14 mouse cellular contexts compared by ENCODE assay signal in genomic region chr12:111333020-111333605, GRCm38 (mm10). TPM values are rescaled to one million over a fixed set of nuclear protein-coding genes. Genes with fewer than 3 reads are reported as not detected.
DNase-seq lines count a peak whose midpoint lies in the region; ATAC-seq and TF ChIP-seq lines count a peak whose summit lies in the region.
"Had no signal": no experiment of that assay in that cellular context is flagged by ENCODE, and none has a peak within 500 bp of the region (broad histone marks: within the 10 kb centered on the region; RNA-seq: fewer than 3 reads in every experiment).

No protein-coding gene starts in this region.

- intact Hi-C loops in gastrocnemius, postnatal 14 days (cut with DNase I; ENCODE audit: low total_unique reads), result no loop called here
- intact Hi-C loops in left cerebral cortex, postnatal 4 days (cut with DNase I), result no loop called here
- intact Hi-C loops in left cerebral cortex, postnatal 10 days (cut with DNase I), result loop anchor here (5.0 kb wide), 1 partner anchor 44 kb away; the partner anchor contains the start of gene Cdc42bpb

- no peaks in the 10 kb centered on the region for H3K9me3 ChIP-seq in embryonic facial prominence, embryonic 15.5 days (replicated peaks)
- H3K9me3 ChIP-seq: liver, embryonic 15.5 days had no signal

- no peak overlapping the region for H3K9ac ChIP-seq in embryonic facial prominence, embryonic 15.5 days
- H3K9ac ChIP-seq: liver, embryonic 15.5 days had no signal

- H3K27ac ChIP-seq in cerebellum, adult 2 months (ENCODE audit: insufficient read depth, low read length), result no peak overlapping the region
- peak overlapping the region; percentile 53; the same call in 1 of the 2 replicates for H3K27ac ChIP-seq in embryonic facial prominence, embryonic 15.5 days (replicated peaks)
- H3K27ac ChIP-seq: liver, embryonic 15.5 days; macrophage had no signal

- peaks cover 73% of the 10 kb centered on the region for H3K36me3 ChIP-seq in embryonic facial prominence, embryonic 15.5 days

- 0 out of 2 replicates have a peak, but pooled peaks have one; percentile 3 for ATAC-seq in embryonic facial prominence, embryonic 15.5 days (ENCODE audit: insufficient number of reproducible peaks, low FRiP score, low TSS enrichment, low read depth)
- ATAC-seq: midbrain, embryonic 16.5 days had no signal

- no peak overlapping the region for H3K4me2 ChIP-seq in embryonic facial prominence, embryonic 15.5 days (replicated peaks)
- H3K4me2 ChIP-seq: liver, embryonic 15.5 days had no signal

- no peak overlapping the region for H3K4me3 ChIP-seq in cerebellum, adult 2 months (replicated peaks; ENCODE audit: insufficient read depth, low read depth, low read length)
- H3K4me3 ChIP-seq in embryonic facial prominence, embryonic 15.5 days (replicated peaks), result no peak overlapping the region
- H3K4me3 ChIP-seq: erythroblast, embryonic 14.5 days; liver, embryonic 15.5 days had no signal

- peak; percentile 3; the same call in 1 of the 2 replicates for TF ChIP-seq CTCF in cerebellum, adult 2 months (IDR thresholded peaks at IDR 0.05; ENCODE audit: borderline replicate concordance, insufficient read depth, low read depth, low read length)

- WGBS in cerebellum, adult 2 months, result 16% methylated on average over 15 of the region's 15 CpGs
- 48% methylated on average over 15 of the region's 15 CpGs for WGBS in embryonic facial prominence, embryonic 15.5 days

- peaks cover 51% of the 10 kb centered on the region for H3K4me1 ChIP-seq in cerebellum, adult 2 months (ENCODE audit: control insufficient read depth, insufficient read depth, low read length)
- H3K4me1 ChIP-seq in embryonic facial prominence, embryonic 15.5 days, result peaks cover 14% of the 10 kb centered on the region

- no peaks in the 10 kb centered on the region for H3K27me3 ChIP-seq in cerebellum, adult 2 months (ENCODE audit: control insufficient read depth, insufficient read depth, low read length)
- H3K27me3 ChIP-seq in embryonic facial prominence, embryonic 15.5 days, result no peaks in the 10 kb centered on the region
- H3K27me3 ChIP-seq: liver, embryonic 15.5 days had no signal

- TF ChIP-seq POLR2A in cerebellum, adult 2 months (IDR thresholded peaks at IDR 0.05; ENCODE audit: borderline replicate concordance, insufficient read depth, low read length), result no peak

- DNase-seq in cerebellum, adult 2 months, result peak; percentile 65 to 68
- DNase-seq in cerebellum, adult 11-12 months, result no peak
- DNase-seq in gastrocnemius, postnatal 14 days, result peak; percentile 44
- no peak for DNase-seq in gastrocnemius, adult 8-10 months (ENCODE audit: low spot score in 2 of 2)
- peak; percentile 42 for DNase-seq in left cerebral cortex, postnatal 4 days
- DNase-seq in left cerebral cortex, postnatal 10 days (ENCODE audit: extremely low spot score in 1 of 2, low spot score in 2 of 2), result no peak
- no peak for DNase-seq in adrenal gland, postnatal 36 days
- DNase-seq: adrenal gland, adult 8-10 months; kidney, adult 2 months had no signal

RNA-seq across cellular contexts. Expression of gene Cdc42bpb, which starts 44.4 kb away (rescaled TPM):
- 176 and 177 TPM in 2 replicates for polyA plus RNA-seq in cerebellum, adult 2 months (2012; rRNA removed)
- total RNA-seq in gastrocnemius, postnatal 14 days (2021), result 10 to 100 TPM; 32.2 to 34.1 TPM
- 10 to 100 TPM; 13.7 to 18.7 (median 14.9) TPM for total RNA-seq in gastrocnemius, adult 8-10 months (2022)
- total RNA-seq in left cerebral cortex, postnatal 4 days (2021), result 100 to 1,000 TPM; 153 to 168 TPM
- 100 to 1,000 TPM; 167 to 169 TPM for total RNA-seq in left cerebral cortex, postnatal 10 days (2021)
- 33.2 and 36.1 TPM in 2 replicates for polyA plus RNA-seq in embryonic facial prominence, embryonic 15.5 days (2015; fragmentation: Nextera tagmentation; extraction: Ambion mirVana)
- 100 to 1,000 TPM; 112 to 153 TPM for total RNA-seq in adrenal gland, postnatal 36 days (2021)

Comparison
In these comparisons a context has a peak if more than half of its experiments do, and no peak if none do; other contexts are left out.
1. DNase-seq: peak in cerebellum, adult 2 months (2 of 2), gastrocnemius, postnatal 14 days (single experiment) and left cerebral cortex, postnatal 4 days (single experiment); none in cerebellum, adult 11-12 months (single experiment), gastrocnemius, adult 8-10 months (0 of 2), left cerebral cortex, postnatal 10 days (0 of 2) and adrenal gland, postnatal 36 days (0 of 2).